Mouse (Mus musculus) forebrain, embryonic 12.5 days (tissue): Measurements from ENCODE around the gene Ppp2r5a. TPM values are rescaled to one million over a fixed set of nuclear protein-coding genes. Genes with fewer than 3 reads are reported as not detected.

Experiments used
- ATAC-seq: fragments of 200-750 bp; cut with Nextera tagmentation; 2 replicates; pipeline ENCODE4 v1.8.0; 2017; ENCODE audit warnings: moderate TSS enrichment; ENCODE audit not compliant: low FRiP score
- H3K27ac ChIP-seq: fragments of 300-500 bp; sonication (generic); 2 replicates; pipeline ENCODE4 v1.5.1; 2016; ENCODE audit warnings: mild to moderate bottlenecking
- H3K27me3 ChIP-seq: fragments of 300-500 bp; sonication (generic); 2 replicates; pipeline ENCODE4 v1.6.1; 2016; ENCODE audit warnings: mild to moderate bottlenecking
- H3K36me3 ChIP-seq: fragments of 300-500 bp; sonication (generic); replicated peaks from 2 replicates; pipeline ENCODE4 v1.6.1; 2016; ENCODE audit warnings: mild to moderate bottlenecking
- H3K4me1 ChIP-seq: fragments of 300-500 bp; sonication (generic); 2 replicates; pipeline ENCODE4 v1.6.1; 2016
- H3K4me2 ChIP-seq: fragments of 300-500 bp; sonication (generic); 2 replicates; pipeline ENCODE4 v1.6.1; 2016; ENCODE audit warnings: mild to moderate bottlenecking, moderate library complexity
- H3K4me3 ChIP-seq: fragments of 300-500 bp; sonication (generic); replicated peaks from 2 replicates; pipeline ENCODE4 v1.5.1; 2016; ENCODE audit warnings: mild to moderate bottlenecking
- H3K9ac ChIP-seq: fragments of 300-500 bp; sonication (generic); 2 replicates; pipeline ENCODE4 v1.6.1; 2016; ENCODE audit warnings: mild to moderate bottlenecking
- H3K9me3 ChIP-seq: fragments of 300-500 bp; sonication (generic); 2 replicates; pipeline ENCODE4 v1.6.1; 2016
- WGBS: fragments of 180-500 bp; shearing (Covaris S2); methylation state at CpG from one replicate; pipeline ENCODE4 v1.1.7; 2016; 5-methylcytosine and 5-hydroxymethylcytosine counted together
- polyA plus RNA-seq: library from polyadenylated mRNA; unstranded; fragments of >200 nt; fragmentation: Nextera tagmentation; extraction: Ambion mirVana; gene quantifications from 2 replicates; pipeline ENCODE4 v1.2.1, GENCODE M21; 2016

The Ppp2r5a gene
- polyA plus RNA-seq, 1 experiment from 2014 or later: 12.2 TPM

DNA sequence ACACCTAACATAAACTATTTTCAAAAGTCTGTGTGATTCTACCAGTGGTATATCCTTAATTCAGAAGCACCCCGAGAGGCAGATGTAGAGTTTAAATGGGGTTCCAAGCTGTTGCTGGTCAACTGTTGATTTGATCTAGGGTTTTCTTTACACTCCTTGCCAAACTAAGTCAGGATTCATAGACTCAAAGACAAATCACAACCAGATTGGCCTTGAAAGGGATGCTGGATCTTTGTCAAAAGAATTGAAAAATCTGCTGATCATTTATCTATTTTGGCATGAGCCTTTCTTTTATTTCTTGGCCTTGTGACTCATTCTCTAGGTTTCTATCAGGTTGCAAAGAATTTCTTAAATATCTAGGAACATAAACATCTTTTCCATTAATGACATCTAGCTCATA lies 7.9 kb downstream of the Ppp2r5a start:
- Histone ChIP-seq H3K9me3 (no peaks in the 10 kb centered on the region), H3K27me3 (no peaks in the 10 kb centered on the region), H3K4me3 (peak overlapping the region; percentile 77), H3K27ac (no peak overlapping the region), H3K36me3 (no peaks in the 10 kb centered on the region), H3K4me1 (peaks cover 14% of the 10 kb centered on the region; the same call in 1 of the 2 replicates), H3K4me2 (peak overlapping the region; percentile 78), H3K9ac (no peak overlapping the region)
- 57% methylated on average over 1 of the region's 1 CpGs for WGBS
- ATAC-seq: no peak

DNA sequence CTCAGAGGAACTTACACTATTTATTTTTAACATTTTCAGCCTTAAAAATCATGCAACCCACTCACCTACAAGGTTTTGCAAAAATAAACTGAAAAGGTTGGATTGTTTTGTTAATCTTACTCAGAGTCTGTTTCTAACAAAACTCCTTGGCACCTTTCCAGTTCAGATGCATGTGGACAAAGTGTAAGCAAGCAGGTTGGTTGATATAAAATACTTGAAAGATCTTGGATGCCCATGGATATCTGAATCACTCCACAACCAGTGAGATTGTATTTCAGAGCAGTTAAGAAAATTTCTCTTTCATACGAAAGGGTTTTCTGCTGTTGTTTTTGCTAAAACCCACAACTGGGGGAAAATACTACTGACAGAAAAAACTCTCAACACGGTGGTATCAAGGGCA lies 8.9 kb downstream of the Ppp2r5a start:
- Histone ChIP-seq H3K9ac (no peak overlapping the region), H3K4me1 (peaks cover 14% of the 10 kb centered on the region; the same call in 1 of the 2 replicates), H3K9me3 (no peaks in the 10 kb centered on the region), H3K27me3 (no peaks in the 10 kb centered on the region), H3K36me3 (no peaks in the 10 kb centered on the region), H3K4me2 (0 out of 2 replicates have a peak overlapping the region, but pooled peaks have one; percentile 8), H3K4me3 (no peak overlapping the region), H3K27ac (no peak overlapping the region)
- no peak for ATAC-seq
- WGBS: 84% methylated on average over 2 of the region's 2 CpGs

- H3K9me3 ChIP-seq: no peaks in the 10 kb centered on the region
- ATAC-seq: no peak
- H3K4me3 ChIP-seq: no peak overlapping the region
- no peak overlapping the region for H3K4me2 ChIP-seq
- H3K27ac ChIP-seq: no peak overlapping the region
- no peaks in the 10 kb centered on the region for H3K27me3 ChIP-seq
- H3K4me1 ChIP-seq: peaks cover 14% of the 10 kb centered on the region; the same call in 1 of the 2 replicates
- 90% methylated on average over 3 of the region's 3 CpGs for WGBS
- H3K9ac ChIP-seq: no peak overlapping the region
- no peaks in the 10 kb centered on the region for H3K36me3 ChIP-seq
These were observed 9.5 kb downstream of the Ppp2r5a start for GRCm38 (mm10) chr1:191393536-191393935.

DNA sequence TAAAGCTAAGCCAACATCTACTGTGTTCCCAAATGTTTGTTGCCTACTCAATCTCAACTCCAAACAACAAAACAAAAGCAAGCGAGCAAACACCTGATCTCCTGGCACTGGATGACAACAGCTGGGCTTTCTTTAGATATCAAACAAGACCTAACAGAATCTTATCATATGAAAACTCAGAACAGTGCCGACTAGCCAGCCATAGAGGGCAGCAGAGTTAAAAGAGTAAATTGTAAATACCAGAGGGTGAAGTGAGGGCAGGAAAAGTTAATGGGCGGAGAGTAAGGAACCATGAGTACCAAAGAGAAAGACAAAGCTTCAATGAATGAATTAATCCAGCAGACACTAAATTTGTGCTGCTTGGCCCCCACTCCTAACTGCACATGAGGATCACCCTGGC lies 11.8 kb downstream of the Ppp2r5a start:
- Histone ChIP-seq H3K9ac (no peak overlapping the region), H3K27me3 (no peaks in the 10 kb centered on the region), H3K4me2 (no peak overlapping the region), H3K27ac (no peak overlapping the region), H3K9me3 (no peaks in the 10 kb centered on the region), H3K4me3 (no peak overlapping the region), H3K4me1 (peaks cover 11% of the 10 kb centered on the region; the same call in 1 of the 2 replicates), H3K36me3 (no peaks in the 10 kb centered on the region)
- ATAC-seq: no peak
- WGBS: 24% methylated on average over 3 of the region's 3 CpGs

- Histone ChIP-seq H3K36me3 (no peaks in the 10 kb centered on the region), H3K27ac (no peak overlapping the region), H3K4me1 (no peaks in the 10 kb centered on the region), H3K9me3 (no peaks in the 10 kb centered on the region), H3K4me3 (no peak overlapping the region), H3K4me2 (no peak overlapping the region), H3K27me3 (no peaks in the 10 kb centered on the region), H3K9ac (no peak overlapping the region)
- ATAC-seq: no peak
- WGBS: 94% methylated on average over 10 of the region's 10 CpGs
These were observed 18.2 kb downstream of the Ppp2r5a start for GRCm38 (mm10) chr1:191384786-191385430.

DNA sequence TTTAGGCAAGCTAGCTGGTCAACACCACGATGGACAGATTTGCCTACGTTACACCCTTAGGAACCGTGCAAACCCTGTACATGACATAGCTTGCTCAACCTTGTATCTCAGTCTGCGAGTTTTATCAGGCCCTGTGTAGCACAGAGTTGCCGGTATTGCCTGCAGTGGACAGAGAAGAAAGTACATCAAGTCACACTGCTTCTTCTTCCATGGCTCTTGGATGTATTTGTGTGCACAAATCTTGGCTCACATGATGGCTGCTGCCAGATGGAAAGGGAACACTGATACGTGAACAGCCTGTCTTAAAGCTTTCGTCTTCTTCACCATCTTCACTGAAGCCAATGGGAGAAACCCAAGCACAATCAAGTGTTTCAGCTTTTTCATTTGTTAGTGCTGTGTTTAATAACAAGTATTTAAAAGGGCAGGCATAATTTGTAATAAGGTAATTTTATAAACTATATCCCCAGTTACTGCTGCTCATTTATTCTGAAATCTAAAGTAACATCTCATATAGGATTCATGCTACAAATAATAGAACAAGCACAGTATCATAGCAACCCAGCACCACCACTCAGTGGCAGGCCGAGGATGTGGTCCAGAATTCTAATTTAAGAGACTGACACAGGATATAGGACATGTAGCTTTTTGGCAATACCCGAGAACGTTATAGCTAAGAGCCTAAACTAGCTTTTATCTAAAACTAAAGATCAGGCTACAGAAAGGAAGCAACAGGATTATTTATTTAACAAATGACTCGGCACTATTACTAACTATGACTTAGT lies 20.9 kb downstream of the Ppp2r5a start:
- no peaks in the 10 kb centered on the region for H3K9me3 ChIP-seq
- H3K4me1 ChIP-seq: no peaks in the 10 kb centered on the region
- no peak overlapping the region for H3K4me3 ChIP-seq
- no peak overlapping the region for H3K27ac ChIP-seq
- no peak overlapping the region for H3K4me2 ChIP-seq
- H3K27me3 ChIP-seq: no peaks in the 10 kb centered on the region
- 91% methylated on average over 11 of the region's 11 CpGs for WGBS
- ATAC-seq: no peak
- no peaks in the 10 kb centered on the region for H3K36me3 ChIP-seq
- no peak overlapping the region for H3K9ac ChIP-seq

GRCm38 (mm10) chr1:191380843-191381242 lies 22.2 kb downstream of the Ppp2r5a start:
- ATAC-seq: no peak
- WGBS: 82% methylated on average over 3 of the region's 3 CpGs

GRCm38 (mm10) chr1:191378080-191378479 lies 25.0 kb downstream of the Ppp2r5a start:
- H3K4me1 ChIP-seq: no peaks in the 10 kb centered on the region
- no peaks in the 10 kb centered on the region for H3K9me3 ChIP-seq
- H3K27ac ChIP-seq: no peak overlapping the region
- H3K4me2 ChIP-seq: no peak overlapping the region
- ATAC-seq: no peak
- H3K36me3 ChIP-seq: no peaks in the 10 kb centered on the region
- WGBS: 91% methylated on average over 2 of the region's 2 CpGs
- H3K27me3 ChIP-seq: no peaks in the 10 kb centered on the region
- no peak overlapping the region for H3K4me3 ChIP-seq
- H3K9ac ChIP-seq: no peak overlapping the region

More at GRCm38 (mm10) chr1:191380843-191381242, 22.2 kb downstream of the Ppp2r5a start:
- no peaks in the 10 kb centered on the region for H3K27me3 ChIP-seq
- no peaks in the 10 kb centered on the region for H3K4me1 ChIP-seq
- no peaks in the 10 kb centered on the region for H3K36me3 ChIP-seq
- H3K9ac ChIP-seq: no peak overlapping the region
- no peak overlapping the region for H3K4me3 ChIP-seq
- H3K4me2 ChIP-seq: no peak overlapping the region
- H3K27ac ChIP-seq: no peak overlapping the region
- H3K9me3 ChIP-seq: no peaks in the 10 kb centered on the region

DNA sequence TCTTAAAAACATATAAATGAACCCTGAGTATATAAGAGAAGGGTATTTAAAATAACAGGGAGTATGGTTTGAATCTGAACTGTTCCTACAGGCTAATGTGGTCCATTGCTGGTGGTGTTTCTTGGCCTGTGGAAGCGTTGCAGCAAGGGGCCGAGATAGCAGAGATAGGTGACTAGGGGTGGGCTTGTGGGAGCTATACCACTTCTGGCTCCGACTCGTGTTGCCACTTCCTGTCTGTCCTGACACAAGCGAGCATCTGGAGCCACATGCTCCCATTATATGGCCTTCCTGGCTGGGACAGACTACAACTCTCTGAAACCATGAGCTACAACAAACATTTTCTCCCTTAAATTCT lies 27.5 kb downstream of the Ppp2r5a start:
- Histone ChIP-seq H3K4me3 (no peak overlapping the region), H3K4me1 (no peaks in the 10 kb centered on the region), H3K4me2 (no peak overlapping the region), H3K36me3 (no peaks in the 10 kb centered on the region), H3K27ac (no peak overlapping the region), H3K27me3 (no peaks in the 10 kb centered on the region), H3K9ac (no peak overlapping the region), H3K9me3 (no peaks in the 10 kb centered on the region)
- WGBS: 92% methylated on average over 5 of the region's 5 CpGs
- ATAC-seq: no peak

DNA sequence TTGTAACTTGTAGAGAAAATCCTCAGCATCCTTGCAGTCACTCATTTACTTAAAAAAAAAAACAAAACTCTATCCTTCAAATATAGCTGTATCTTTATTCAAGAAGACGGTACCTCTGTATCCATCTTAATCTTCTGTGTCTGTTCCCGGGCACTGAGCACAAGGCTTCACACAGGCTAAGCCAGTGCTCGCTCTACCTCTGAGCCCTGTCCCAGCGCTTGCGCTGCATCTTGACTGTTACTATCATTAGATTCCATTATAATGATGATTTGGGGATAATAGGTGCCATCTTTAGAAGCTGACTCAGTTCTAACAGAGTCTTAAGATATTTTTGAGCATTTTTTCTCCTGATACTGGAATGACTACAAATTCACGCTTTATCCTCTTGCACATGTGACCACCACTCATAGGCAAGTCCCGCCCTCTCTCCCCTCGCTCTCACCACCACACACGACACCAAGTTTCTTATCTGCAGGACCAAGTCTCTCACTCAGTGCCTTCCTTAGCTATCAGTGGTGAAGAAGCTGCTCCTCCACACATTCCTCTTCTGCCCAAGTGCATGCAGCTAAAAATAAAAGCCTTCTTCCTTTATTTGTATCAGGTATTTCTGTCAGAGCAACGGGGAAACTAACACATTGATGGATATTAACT lies 28.0 kb downstream of the Ppp2r5a start:
- WGBS: 91% methylated on average over 10 of the region's 10 CpGs
- H3K27ac ChIP-seq: no peak overlapping the region
- no peaks in the 10 kb centered on the region for H3K4me1 ChIP-seq
- no peaks in the 10 kb centered on the region for H3K36me3 ChIP-seq
- ATAC-seq: no peak
- no peak overlapping the region for H3K4me2 ChIP-seq
- H3K4me3 ChIP-seq: no peak overlapping the region
- H3K27me3 ChIP-seq: no peaks in the 10 kb centered on the region
- no peak overlapping the region for H3K9ac ChIP-seq
- H3K9me3 ChIP-seq: no peaks in the 10 kb centered on the region

DNA sequence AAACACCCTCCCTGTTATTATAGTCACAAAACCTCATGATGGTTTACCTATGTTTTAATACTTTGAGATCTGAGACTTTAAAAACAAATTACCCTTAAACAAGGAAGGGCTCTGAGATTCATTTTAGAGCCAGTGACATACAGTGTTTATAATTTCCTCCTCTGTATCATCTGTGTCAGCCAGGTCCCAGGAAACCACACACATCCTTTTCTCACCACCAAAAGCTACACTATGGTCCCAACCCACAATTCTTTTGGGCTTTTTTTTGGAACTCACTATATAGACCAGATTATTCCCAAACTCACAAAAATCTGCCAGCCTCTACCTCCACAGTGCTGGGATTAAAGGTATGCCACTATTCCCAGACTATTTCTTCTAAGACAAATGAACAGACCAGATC lies 33.9 kb downstream of the Ppp2r5a start:
- no peak overlapping the region for H3K4me2 ChIP-seq
- H3K36me3 ChIP-seq: no peaks in the 10 kb centered on the region; the same call in 1 of the 2 replicates
- no peak for ATAC-seq
- no peaks in the 10 kb centered on the region for H3K9me3 ChIP-seq
- H3K4me3 ChIP-seq: no peak overlapping the region
- no peaks in the 10 kb centered on the region for H3K4me1 ChIP-seq
- no peaks in the 10 kb centered on the region for H3K27me3 ChIP-seq
- H3K27ac ChIP-seq: no peak overlapping the region
- no peak overlapping the region for H3K9ac ChIP-seq

DNA sequence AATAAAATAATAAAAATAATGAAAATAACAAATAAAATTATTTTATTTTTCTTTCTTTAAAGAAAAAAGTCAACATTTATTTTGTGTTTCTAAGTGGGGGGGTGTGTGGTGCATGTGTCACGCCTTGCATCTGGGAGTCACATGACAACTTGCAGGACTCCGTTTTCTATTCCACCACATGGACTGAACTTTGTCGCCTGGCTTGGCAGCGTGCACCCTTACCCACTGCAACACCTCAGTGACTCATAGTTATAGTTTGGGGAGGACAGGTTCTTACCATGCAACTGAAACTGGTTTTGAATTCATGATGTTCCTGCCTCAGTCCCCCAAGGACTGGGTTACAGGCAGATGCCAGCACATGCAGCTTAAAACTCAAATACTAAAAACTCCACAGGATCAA lies 34.9 kb downstream of the Ppp2r5a start:
- Histone ChIP-seq H3K27me3 (no peaks in the 10 kb centered on the region), H3K27ac (no peak overlapping the region), H3K9me3 (no peaks in the 10 kb centered on the region), H3K4me3 (no peak overlapping the region), H3K4me1 (no peaks in the 10 kb centered on the region), H3K9ac (no peak overlapping the region), H3K4me2 (no peak overlapping the region), H3K36me3 (no peaks in the 10 kb centered on the region; the same call in 1 of the 2 replicates)
- 96% methylated on average over 4 of the region's 4 CpGs for WGBS
- no peak for ATAC-seq
